Mouse (Mus musculus) midbrain, embryonic 15.5 days (tissue): ENCODE results near the gene Cyth3. TPM values are rescaled to one million over a fixed set of nuclear protein-coding genes. Genes with fewer than 3 reads are reported as not detected.

ENCODE experiments used
- ATAC-seq: fragments of 200-750 bp; cut with Nextera tagmentation; replicated peaks from 2 replicates; pipeline ENCODE4 v1.8.0; 2017; ENCODE audit warnings: moderate TSS enrichment
- H3K27ac ChIP-seq: fragments of 300-500 bp; sonication (generic); 2 replicates; pipeline ENCODE4 v1.5.1; 2015; ENCODE audit warnings: mild to moderate bottlenecking, inconsistent platforms
- H3K27me3 ChIP-seq: fragments of 300-500 bp; sonication (generic); replicated peaks from 2 replicates; pipeline ENCODE4 v1.6.1; 2015; ENCODE audit warnings: inconsistent platforms
- H3K36me3 ChIP-seq: fragments of 300-500 bp; sonication (generic); replicated peaks from 2 replicates; pipeline ENCODE4 v1.6.1; 2015; ENCODE audit warnings: inconsistent platforms
- H3K4me1 ChIP-seq: fragments of 300-500 bp; sonication (generic); 2 replicates; pipeline ENCODE4 v1.6.1; 2015; ENCODE audit warnings: inconsistent platforms
- H3K4me2 ChIP-seq: fragments of 300-500 bp; sonication (generic); 2 replicates; pipeline ENCODE4 v1.6.1; 2015; ENCODE audit warnings: inconsistent platforms, mild to moderate bottlenecking, moderate library complexity
- H3K4me3 ChIP-seq: fragments of 300-500 bp; sonication (generic); 2 replicates; pipeline ENCODE4 v1.5.1; 2015; ENCODE audit warnings: mild to moderate bottlenecking, inconsistent platforms
- H3K9ac ChIP-seq: fragments of 300-500 bp; sonication (generic); 2 replicates; pipeline ENCODE4 v1.6.1; 2015; ENCODE audit warnings: mild to moderate bottlenecking, inconsistent platforms
- H3K9me3 ChIP-seq: fragments of 300-500 bp; sonication (generic); 2 replicates; pipeline ENCODE4 v1.6.1; 2016; ENCODE audit warnings: inconsistent platforms
- WGBS: fragments of 180-500 bp; shearing (Covaris S2); methylation state at CpG from one replicate; pipeline ENCODE4 v1.1.7; 2015; ENCODE audit warnings: mixed read lengths; 5-methylcytosine and 5-hydroxymethylcytosine counted together
- polyA plus RNA-seq: library from polyadenylated mRNA; unstranded; fragments of >200 nt; fragmentation: Nextera tagmentation; extraction: Ambion mirVana; gene quantifications from 2 replicates; pipeline ENCODE4 v1.2.1, GENCODE M21; 2015

Gene Cyth3
- polyA plus RNA-seq, 1 experiment from 2014 or later = 39.1 TPM

GRCm38 (mm10) chr5:143679654-143680053 lies 57.4 kb downstream of the Cyth3 start:
- H3K27ac ChIP-seq = no peak overlapping the region
- no peaks in the 10 kb centered on the region for H3K9me3 ChIP-seq
- no peak overlapping the region for H3K4me3 ChIP-seq
- no peaks in the 10 kb centered on the region for H3K36me3 ChIP-seq
- no peaks in the 10 kb centered on the region for H3K27me3 ChIP-seq
- WGBS = 70% methylated on average over 6 of the region's 6 CpGs
- ATAC-seq = no peak
- no peaks in the 10 kb centered on the region for H3K4me1 ChIP-seq
- H3K9ac ChIP-seq = no peak overlapping the region
- no peak overlapping the region for H3K4me2 ChIP-seq

GRCm38 (mm10) chr5:143683696-143684095 lies 61.4 kb downstream of the Cyth3 start:
- 65% methylated on average over 6 of the region's 6 CpGs for WGBS
- no peak overlapping the region for H3K4me2 ChIP-seq
- H3K9ac ChIP-seq = no peak overlapping the region
- H3K9me3 ChIP-seq = no peaks in the 10 kb centered on the region
- no peak for ATAC-seq
- H3K27me3 ChIP-seq = no peaks in the 10 kb centered on the region
- H3K4me1 ChIP-seq = no peaks in the 10 kb centered on the region
- no peak overlapping the region for H3K27ac ChIP-seq
- no peaks in the 10 kb centered on the region; the same call in 1 of the 2 replicates for H3K36me3 ChIP-seq
- no peak overlapping the region for H3K4me3 ChIP-seq

GRCm38 (mm10) chr5:143684911-143685390 lies 62.7 kb downstream of the Cyth3 start:
- 77% methylated on average over 8 of the region's 8 CpGs for WGBS
- H3K9me3 ChIP-seq = no peaks in the 10 kb centered on the region
- H3K27me3 ChIP-seq = no peaks in the 10 kb centered on the region
- H3K4me2 ChIP-seq = no peak overlapping the region
- H3K4me3 ChIP-seq = no peak overlapping the region
- H3K9ac ChIP-seq = no peak overlapping the region
- H3K27ac ChIP-seq = no peak overlapping the region
- H3K36me3 ChIP-seq = no peaks in the 10 kb centered on the region; the same call in 1 of the 2 replicates
- no peak for ATAC-seq
- H3K4me1 ChIP-seq = no peaks in the 10 kb centered on the region

GRCm38 (mm10) chr5:143686456-143686855 lies 64.2 kb downstream of the Cyth3 start:
- no peak for ATAC-seq
- Histone ChIP-seq H3K4me2 (no peak overlapping the region), H3K9ac (no peak overlapping the region), H3K4me1 (no peaks in the 10 kb centered on the region), H3K4me3 (no peak overlapping the region), H3K27me3 (no peaks in the 10 kb centered on the region), H3K9me3 (no peaks in the 10 kb centered on the region), H3K36me3 (no peaks in the 10 kb centered on the region; the same call in 1 of the 2 replicates), H3K27ac (no peak overlapping the region)
- WGBS = 97% methylated on average over 3 of the region's 3 CpGs

- Histone ChIP-seq H3K36me3 (no peaks in the 10 kb centered on the region; the same call in 1 of the 2 replicates), H3K4me2 (no peak overlapping the region), H3K9me3 (no peaks in the 10 kb centered on the region), H3K4me3 (no peak overlapping the region), H3K27me3 (no peaks in the 10 kb centered on the region), H3K4me1 (no peaks in the 10 kb centered on the region), H3K27ac (no peak overlapping the region), H3K9ac (no peak overlapping the region)
- no peak for ATAC-seq
- WGBS = 96% methylated on average over 3 of the region's 3 CpGs
Measured at GRCm38 (mm10) chr5:143687589-143687988, 65.3 kb downstream of the Cyth3 start.

- H3K4me3 ChIP-seq = no peak overlapping the region
- H3K9me3 ChIP-seq = no peaks in the 10 kb centered on the region
- 89% methylated on average over 9 of the region's 9 CpGs for WGBS
- no peaks in the 10 kb centered on the region for H3K27me3 ChIP-seq
- H3K4me2 ChIP-seq = no peak overlapping the region
- no peaks in the 10 kb centered on the region for H3K4me1 ChIP-seq
- no peak for ATAC-seq
- no peak overlapping the region for H3K27ac ChIP-seq
- H3K36me3 ChIP-seq = no peaks in the 10 kb centered on the region; the same call in 1 of the 2 replicates
- H3K9ac ChIP-seq = no peak overlapping the region
Measured at GRCm38 (mm10) chr5:143690392-143690791, 68.1 kb downstream of the Cyth3 start.

- ATAC-seq = no peak
Measured at GRCm38 (mm10) chr5:143690926-143691325, 68.7 kb downstream of the Cyth3 start.

GRCm38 (mm10) chr5:143696323-143696722 lies 74.1 kb downstream of the Cyth3 start:
- Histone ChIP-seq H3K9ac (no peak overlapping the region), H3K27ac (no peak overlapping the region), H3K4me1 (no peaks in the 10 kb centered on the region), H3K4me3 (no peak overlapping the region), H3K4me2 (no peak overlapping the region), H3K36me3 (peaks cover under 1% of the 10 kb centered on the region; the same call in 1 of the 2 replicates), H3K9me3 (no peaks in the 10 kb centered on the region), H3K27me3 (no peaks in the 10 kb centered on the region)
- no peak for ATAC-seq
- WGBS = 69% methylated on average over 3 of the region's 3 CpGs

More at GRCm38 (mm10) chr5:143690926-143691325, 68.7 kb downstream of the Cyth3 start:
- 91% methylated on average over 5 of the region's 5 CpGs for WGBS
- Histone ChIP-seq H3K36me3 (no peaks in the 10 kb centered on the region; the same call in 1 of the 2 replicates), H3K27me3 (no peaks in the 10 kb centered on the region), H3K9ac (no peak overlapping the region), H3K4me3 (no peak overlapping the region), H3K9me3 (no peaks in the 10 kb centered on the region), H3K4me2 (no peak overlapping the region), H3K4me1 (no peaks in the 10 kb centered on the region), H3K27ac (no peak overlapping the region)

- Histone ChIP-seq H3K36me3 (peaks cover 10% of the 10 kb centered on the region; the same call in 1 of the 2 replicates), H3K4me2 (no peak overlapping the region), H3K27ac (no peak overlapping the region), H3K9me3 (no peaks in the 10 kb centered on the region), H3K4me1 (no peaks in the 10 kb centered on the region), H3K4me3 (no peak overlapping the region), H3K9ac (no peak overlapping the region), H3K27me3 (no peaks in the 10 kb centered on the region)
- WGBS = 96% methylated on average over 4 of the region's 4 CpGs
- no peak for ATAC-seq
Measured at GRCm38 (mm10) chr5:143698454-143698853, 76.2 kb downstream of the Cyth3 start.

GRCm38 (mm10) chr5:143700247-143700646 lies 78.0 kb downstream of the Cyth3 start:
- Histone ChIP-seq H3K27ac (no peak overlapping the region), H3K4me1 (no peaks in the 10 kb centered on the region), H3K4me3 (no peak overlapping the region), H3K36me3 (peaks cover 10% of the 10 kb centered on the region; the same call in 1 of the 2 replicates), H3K9me3 (no peaks in the 10 kb centered on the region), H3K27me3 (no peaks in the 10 kb centered on the region), H3K9ac (no peak overlapping the region), H3K4me2 (no peak overlapping the region)
- no peak for ATAC-seq
- WGBS = 94% methylated on average over 5 of the region's 5 CpGs

- Histone ChIP-seq H3K9ac (no peak overlapping the region), H3K9me3 (no peaks in the 10 kb centered on the region), H3K27ac (no peak overlapping the region), H3K36me3 (peaks cover 10% of the 10 kb centered on the region; the same call in 1 of the 2 replicates), H3K27me3 (no peaks in the 10 kb centered on the region), H3K4me3 (no peak overlapping the region), H3K4me1 (no peaks in the 10 kb centered on the region), H3K4me2 (no peak overlapping the region)
- 84% methylated on average over 10 of the region's 10 CpGs for WGBS
- no peak for ATAC-seq
Measured at GRCm38 (mm10) chr5:143701074-143701473, 78.8 kb downstream of the Cyth3 start.

GRCm38 (mm10) chr5:143704875-143705658 lies 82.8 kb downstream of the Cyth3 start:
- no peaks in the 10 kb centered on the region for H3K4me1 ChIP-seq
- no peak overlapping the region for H3K4me3 ChIP-seq
- peaks cover 20% of the 10 kb centered on the region for H3K36me3 ChIP-seq
- WGBS = 74% methylated on average over 13 of the region's 13 CpGs
- no peaks in the 10 kb centered on the region for H3K27me3 ChIP-seq
- no peak overlapping the region for H3K27ac ChIP-seq
- H3K9ac ChIP-seq = no peak overlapping the region
- H3K9me3 ChIP-seq = no peaks in the 10 kb centered on the region
- ATAC-seq = no peak
- H3K4me2 ChIP-seq = no peak overlapping the region

- no peaks in the 10 kb centered on the region for H3K27me3 ChIP-seq
- WGBS = 73% methylated on average over 1 of the region's 1 CpGs
- H3K9me3 ChIP-seq = no peaks in the 10 kb centered on the region
- no peak overlapping the region for H3K4me2 ChIP-seq
- no peaks in the 10 kb centered on the region for H3K4me1 ChIP-seq
- no peak overlapping the region for H3K27ac ChIP-seq
- H3K9ac ChIP-seq = no peak overlapping the region
- ATAC-seq = no peak
- H3K36me3 ChIP-seq = peaks cover 21% of the 10 kb centered on the region
- H3K4me3 ChIP-seq = no peak overlapping the region
Measured at GRCm38 (mm10) chr5:143705659-143705982, 83.4 kb downstream of the Cyth3 start.
